Mouse (Mus musculus) fibroblast of lung, adult 2 months (primary cell): Measurements from ENCODE around the gene Incenp.
"Not testable (repeated sequence)": the region's sequence is repeated elsewhere in the genome, so short reads cannot be mapped to it uniquely, and the experiment has no call there.

Experiments used
- DNase-seq: peaks from one replicate; pipeline ENCODE4 v3.0.0-alpha.2; 2011; ENCODE audit warnings: low read depth

The Incenp gene

GRCm38 (mm10) chr19:9899072-9899779 lies at the start of gene Incenp:
TSS of gene Incenp (minus strand) at chr19:9899551.
- DNase-seq, result peak; percentile 99

DNA sequence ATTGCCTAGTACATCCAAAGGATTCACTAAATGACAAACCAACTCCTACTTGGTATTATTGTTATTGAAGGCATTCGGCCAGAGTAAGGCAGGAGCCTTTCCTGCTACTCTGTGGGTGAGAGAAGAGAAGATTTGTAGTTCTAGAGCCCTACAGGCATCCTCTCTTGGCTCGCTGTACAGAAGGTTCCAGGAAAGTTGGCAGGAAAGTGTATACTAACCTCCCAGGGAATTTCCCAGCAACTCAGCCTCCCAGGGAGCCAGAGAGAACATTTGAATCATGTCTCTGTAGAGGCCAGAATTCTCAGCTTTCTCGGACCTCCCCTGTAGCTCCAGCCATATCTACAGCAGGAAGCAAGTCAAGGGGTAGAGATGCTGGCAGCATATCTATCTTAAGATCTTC lies 47.6 kb upstream of the Incenp start:
- peak; percentile 94 for DNase-seq

- DNase-seq, result no peak
Observed at GRCm38 (mm10) chr19:9945800-9946564, 46.6 kb upstream of the Incenp start.

DNA sequence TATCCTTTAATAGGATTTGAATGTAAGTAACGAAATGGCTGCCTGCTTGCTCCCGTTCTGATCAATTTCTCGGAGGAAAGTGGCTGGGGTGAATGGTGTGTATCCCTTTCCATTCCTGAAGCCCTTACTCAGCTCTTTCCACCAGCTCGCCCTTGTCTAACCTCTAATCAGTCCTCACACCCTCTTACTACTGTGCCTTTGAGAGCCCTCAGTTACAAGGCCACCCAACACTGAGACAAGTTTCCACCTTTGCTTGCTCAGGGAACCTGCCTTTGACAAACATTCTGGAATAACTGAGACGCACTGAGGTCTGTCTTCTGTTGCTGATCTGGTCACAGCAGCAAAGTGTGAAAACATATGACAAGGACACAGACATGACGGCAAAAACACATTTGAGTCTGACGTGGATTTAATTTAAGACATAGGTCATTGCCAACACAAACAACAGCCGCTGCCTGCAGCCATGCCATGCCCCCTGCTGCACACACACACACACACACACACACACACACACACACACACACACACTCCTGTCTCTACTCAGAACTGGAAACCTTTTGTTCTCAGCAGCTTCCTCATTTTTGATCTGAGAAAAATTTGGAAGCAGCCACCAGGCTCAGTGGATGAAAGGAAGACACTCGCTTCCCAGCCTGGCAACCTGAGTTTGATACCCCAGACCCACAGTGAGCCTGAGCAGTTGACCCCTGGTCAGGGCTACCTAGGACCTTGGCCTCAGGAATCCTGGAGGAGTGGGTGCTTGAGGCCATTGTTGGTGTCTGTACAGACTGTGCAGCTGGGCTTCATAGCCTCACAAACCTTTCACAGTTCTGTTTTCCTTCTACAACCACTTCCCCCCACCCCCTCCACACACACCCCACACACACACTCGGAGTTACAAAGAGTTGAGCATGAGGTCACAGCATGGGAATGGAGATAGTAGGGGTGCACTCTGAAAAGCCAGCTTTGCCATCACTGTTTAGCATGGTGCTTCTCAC lies 43.5 kb upstream of the Incenp start:
- no peak for DNase-seq

DNA sequence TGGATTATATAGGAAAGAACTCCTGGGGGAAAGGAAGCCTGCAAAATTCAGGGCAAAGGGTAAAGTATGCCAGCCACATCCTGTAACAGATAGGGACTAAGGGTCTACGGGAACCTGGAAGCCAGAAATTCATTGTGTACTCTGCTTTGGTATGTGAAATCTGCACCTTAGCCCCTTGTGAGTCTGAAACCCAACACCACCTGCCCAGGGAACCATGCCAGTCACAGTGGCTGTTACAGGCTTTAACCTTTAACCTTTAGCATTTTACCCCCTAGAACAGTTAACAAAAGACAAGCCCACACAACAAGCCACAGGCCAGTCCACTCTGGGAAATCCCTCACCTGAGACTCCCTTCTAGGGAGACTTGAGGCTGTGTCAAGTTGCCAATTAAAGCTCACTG lies 42.5 kb upstream of the Incenp start:
- no peak for DNase-seq

DNA sequence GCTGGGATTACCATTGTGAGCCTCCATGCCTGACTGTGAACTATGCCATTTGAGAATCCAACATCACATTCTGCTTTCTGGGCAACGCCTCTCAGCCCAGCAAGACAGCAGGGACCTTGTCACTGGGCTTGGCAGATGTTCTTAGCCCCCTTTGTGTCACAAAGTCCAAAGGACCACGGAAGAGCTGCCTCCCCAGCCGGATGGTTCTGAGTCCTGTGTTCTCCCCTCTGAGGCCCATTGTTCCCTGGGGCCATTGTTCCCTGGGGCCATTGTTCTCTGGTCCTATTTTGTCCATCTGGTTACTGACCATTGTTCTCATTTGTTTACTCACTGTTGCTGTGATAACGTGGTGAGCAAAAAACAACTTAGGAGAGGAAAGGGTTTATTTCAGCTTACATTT lies 41.6 kb upstream of the Incenp start:
- no peak for DNase-seq

- no peak for DNase-seq
Observed at GRCm38 (mm10) chr19:9939841-9940240, 40.5 kb upstream of the Incenp start.

DNA sequence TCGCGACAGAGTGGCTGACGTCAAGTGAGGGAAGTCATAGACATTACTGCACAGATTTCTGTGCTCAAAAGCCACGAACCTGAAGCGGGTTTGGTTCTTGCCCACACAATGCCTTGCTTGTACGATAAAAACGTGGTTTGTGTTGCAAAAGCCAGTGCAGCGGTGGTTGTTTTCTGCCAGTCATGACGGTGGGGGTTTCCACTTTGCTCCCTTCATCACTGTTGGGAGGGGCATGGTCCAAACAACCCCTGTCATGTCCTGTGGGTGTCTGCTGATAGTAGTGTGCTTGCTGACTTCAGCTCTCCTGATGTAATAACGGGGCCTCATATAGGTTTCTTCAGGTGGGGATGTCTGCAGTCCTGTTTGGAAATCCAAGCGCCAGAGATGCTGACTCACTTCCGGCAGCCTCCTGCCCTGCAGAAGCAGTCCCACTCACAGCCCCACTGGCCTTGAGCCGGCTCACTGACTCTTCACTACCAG lies 39.5 kb upstream of the Incenp start:
- peak; percentile 65 for DNase-seq

- no peak for DNase-seq
Observed at GRCm38 (mm10) chr19:9938156-9938823, 38.9 kb upstream of the Incenp start.

DNA sequence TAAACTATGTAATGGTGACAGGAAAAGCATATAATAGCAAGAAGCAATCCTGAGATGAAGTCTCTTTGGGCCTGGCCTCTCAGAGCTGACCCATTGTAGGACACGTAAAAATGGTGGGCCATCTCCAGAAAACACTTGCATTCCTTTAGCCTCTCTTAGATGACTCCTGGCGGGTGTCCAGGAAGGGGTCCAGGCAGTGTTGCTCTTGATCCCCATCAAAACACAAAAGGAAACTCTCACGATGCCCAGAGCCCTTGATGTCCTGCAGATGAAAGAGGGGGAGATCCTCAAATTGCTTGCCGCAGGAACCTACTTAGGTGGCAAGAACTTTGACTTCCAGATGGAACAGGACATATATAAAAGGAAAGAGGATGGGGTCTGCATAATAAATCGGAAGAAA lies 38.1 kb upstream of the Incenp start:
- DNase-seq, result no peak

GRCm38 (mm10) chr19:9936579-9936978 lies 37.2 kb upstream of the Incenp start:
- DNase-seq, result no peak

DNA sequence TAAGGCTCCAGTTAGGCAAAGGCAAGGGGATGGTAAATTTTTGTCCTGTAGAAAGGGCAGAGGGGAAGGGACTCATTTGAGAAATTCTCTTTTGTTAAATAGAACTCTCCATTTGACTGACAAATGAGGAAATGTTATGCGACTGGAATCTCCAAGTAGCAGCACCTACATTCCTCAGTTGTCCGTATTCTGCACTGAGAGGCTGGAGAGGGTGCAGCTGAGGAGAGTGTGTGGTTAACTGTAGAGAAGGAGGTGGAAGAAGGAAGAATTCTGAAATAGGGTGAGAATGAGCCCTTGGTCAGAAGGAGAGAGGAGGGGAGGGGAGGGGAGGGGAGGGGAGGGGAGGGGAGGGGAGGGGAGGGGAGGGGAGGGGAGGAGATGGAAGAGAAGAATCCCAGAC lies 34.6 kb upstream of the Incenp start:
- no peak for DNase-seq

DNA sequence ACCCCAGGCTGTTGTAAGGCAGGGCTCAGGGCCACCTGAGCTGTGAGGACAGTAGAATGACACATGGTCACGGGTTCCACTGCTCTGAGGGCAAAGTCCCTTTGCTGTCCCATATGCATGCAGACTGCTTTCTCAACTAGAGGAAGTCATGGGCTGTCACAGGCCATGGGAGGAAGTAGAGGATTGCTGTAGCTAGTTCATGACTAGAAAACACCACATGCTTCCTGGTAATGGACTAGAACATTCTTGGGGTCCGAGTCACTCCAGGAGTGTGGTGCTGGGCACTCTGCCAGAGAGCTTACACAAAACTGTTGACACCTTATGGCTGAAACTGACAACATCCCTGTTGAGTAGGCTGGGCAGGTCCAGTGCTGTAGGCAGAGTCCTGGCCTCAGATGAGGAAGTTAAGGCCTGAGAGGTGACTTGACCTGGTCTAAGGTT lies 31.8 kb upstream of the Incenp start:
- DNase-seq, result not testable (repeated sequence)

- no peak for DNase-seq
Observed at GRCm38 (mm10) chr19:9928089-9928488, 28.7 kb upstream of the Incenp start.

- no peak for DNase-seq
Observed at GRCm38 (mm10) chr19:9924769-9925272, 25.5 kb upstream of the Incenp start.

DNA sequence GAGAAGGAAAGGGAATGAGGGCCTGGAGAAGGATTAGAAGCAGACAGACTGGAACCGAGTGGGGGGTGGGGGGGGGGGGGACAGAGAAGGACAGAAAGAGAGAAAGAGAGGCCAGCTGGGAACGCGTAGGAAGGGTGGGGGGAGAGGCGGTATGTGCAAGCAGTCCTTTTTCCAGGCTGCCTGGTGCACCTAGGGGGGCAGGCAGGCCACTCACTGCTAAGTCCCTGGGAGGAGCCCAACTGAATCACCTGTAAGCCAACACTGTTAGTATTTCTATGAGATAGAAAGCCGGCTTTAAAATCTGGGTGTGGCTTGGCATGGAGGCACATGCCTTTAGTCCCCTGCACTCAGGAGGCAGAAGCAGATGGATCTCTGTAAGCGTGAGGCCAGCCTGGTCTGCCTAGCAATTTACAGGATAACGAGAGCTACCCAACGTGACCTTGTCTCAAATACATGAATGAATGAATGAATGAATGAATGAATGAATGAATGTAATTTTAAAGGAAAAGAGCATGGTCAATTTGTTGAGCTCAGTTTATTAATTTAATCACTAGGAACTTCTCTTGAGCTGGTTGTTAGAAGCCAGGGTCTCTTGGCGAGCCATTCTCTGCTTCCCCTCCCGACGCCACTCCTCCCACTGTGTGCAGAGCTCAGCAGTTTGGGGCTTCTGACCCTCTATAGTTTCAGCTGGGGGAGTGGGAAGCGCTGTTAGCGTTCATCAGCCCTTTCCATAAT lies 24.9 kb upstream of the Incenp start:
- DNase-seq, result no peak

- DNase-seq, result no peak
Observed at GRCm38 (mm10) chr19:9923048-9923447, 23.7 kb upstream of the Incenp start.

- DNase-seq, result no peak
Observed at GRCm38 (mm10) chr19:9922228-9922627, 22.9 kb upstream of the Incenp start.

DNA sequence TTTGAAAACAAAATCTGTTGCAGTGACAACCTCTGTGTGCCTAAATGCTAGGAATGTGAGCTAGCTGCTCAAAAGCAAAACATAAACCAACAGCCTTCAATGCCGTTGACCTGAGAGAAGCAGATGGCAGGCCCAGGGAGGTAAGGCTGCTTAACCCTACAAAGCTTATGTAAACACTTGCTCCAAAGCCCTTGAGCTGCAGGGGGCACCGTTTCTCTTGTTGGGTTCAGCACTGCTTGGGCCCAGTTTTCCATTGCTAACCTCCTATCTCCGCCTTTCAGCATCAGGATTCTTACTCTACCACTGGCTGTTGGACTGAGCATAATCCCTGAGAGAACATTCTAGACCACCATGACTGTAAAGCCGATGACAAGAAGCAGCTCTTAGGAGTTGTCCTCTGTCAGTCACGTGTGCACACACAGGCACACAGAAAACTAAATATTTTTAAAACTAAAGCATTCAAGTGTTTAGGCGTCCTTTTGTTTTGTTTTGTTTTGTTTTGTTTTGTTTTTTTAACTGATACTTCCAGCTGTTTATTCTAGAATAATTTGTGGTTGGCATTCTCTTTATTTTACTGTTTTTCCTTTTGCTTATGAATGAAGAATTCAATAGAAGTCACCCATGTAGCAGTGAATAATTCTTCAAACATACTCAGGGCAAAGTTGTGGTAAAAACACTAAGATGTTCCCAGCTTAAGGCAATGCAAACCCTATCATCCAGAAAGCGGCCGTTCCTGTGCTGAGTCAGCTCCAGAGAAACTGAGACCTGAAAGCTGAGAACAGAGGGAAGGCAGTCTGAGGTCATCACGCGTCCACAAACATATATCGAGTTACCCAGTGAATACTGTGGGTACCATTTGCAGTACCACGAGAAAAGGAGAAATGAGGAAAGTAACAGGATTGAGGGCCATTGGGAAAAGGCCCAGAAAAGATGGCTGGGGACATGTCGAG lies 21.8 kb upstream of the Incenp start:
- DNase-seq, result peak; percentile 54
